Mouse (Mus musculus) heart, adult 2 months (tissue): ENCODE measurements around the gene Ttc28. TPM values are rescaled to one million over a fixed set of nuclear protein-coding genes. Genes with fewer than 3 reads are reported as not detected.
A peak's percentile ranks its signal among the peaks of the same experiment; 100 is the strongest.

ENCODE experiments used
- DNase-seq, 2 experiments: peaks; one replicate each; pipeline ENCODE4 v3.0.0; 2021
- H3K27ac ChIP-seq: fragments of 200-600 bp; 2 replicates; pipeline ENCODE4 v1.8.1; 2022
- H3K27me3 ChIP-seq: fragments of 200-500 bp; 2 replicates; pipeline ENCODE4 v1.6.1; 2012; ENCODE audit warnings: mild to moderate bottlenecking, low read length, inconsistent platforms, mixed read lengths; ENCODE audit not compliant: control insufficient read depth, insufficient read depth
- H3K36me3 ChIP-seq: fragments of 200-500 bp; 2 replicates; pipeline ENCODE4 v1.6.1; 2012; ENCODE audit warnings: low read length, inconsistent platforms; ENCODE audit not compliant: control insufficient read depth, insufficient read depth
- H3K4me1 ChIP-seq: fragments of 200-500 bp; 2 replicates; pipeline ENCODE4 v1.6.1; 2011; ENCODE audit warnings: low read length; ENCODE audit not compliant: control insufficient read depth, insufficient read depth
- H3K4me3 ChIP-seq: fragments of 200-600 bp; 2 replicates; pipeline ENCODE4 v1.8.1; 2022
- H3K79me2 ChIP-seq: fragments of 200-500 bp; replicated peaks from 2 replicates; pipeline ENCODE4 v1.6.1; 2012; ENCODE audit warnings: mild to moderate bottlenecking, inconsistent platforms, low read length, moderate library complexity, mixed read lengths; ENCODE audit not compliant: control insufficient read depth, insufficient read depth
- H3K9ac ChIP-seq: fragments of 200-500 bp; 2 replicates; pipeline ENCODE4 v1.6.1; 2012; ENCODE audit warnings: low read depth, mild to moderate bottlenecking, control low read depth, inconsistent platforms, low read length, mixed read lengths
- CTCF ChIP-seq: fragments of 200-600 bp; IDR thresholded peaks from 2 replicates; pipeline ENCODE4 v1.8.1; 2022; ENCODE audit warnings: antibody characterized with exemption, mild to moderate bottlenecking, moderate library complexity
- EP300 ChIP-seq: fragments of 200-500 bp; IDR thresholded peaks from 2 replicates; pipeline ENCODE4 v1.6.1; 2011; ENCODE audit warnings: low read depth, low read length, control low read depth; ENCODE audit not compliant: insufficient read depth
- POLR2A ChIP-seq: fragments of 200-500 bp; IDR thresholded peaks from 2 replicates; pipeline ENCODE4 v1.6.1; 2011; ENCODE audit warnings: mild to moderate bottlenecking, low read depth, low read length, control low read depth; ENCODE audit not compliant: insufficient read depth
- WGBS: fragments of 180-500 bp; shearing (Covaris S2); methylation state at CpG from one replicate; pipeline ENCODE4 v1.1.7; 2018; 5-methylcytosine and 5-hydroxymethylcytosine counted together
- intact Hi-C: fragments of 180-260 bp; cut with DNase I; formaldehyde crosslinking; loops from one replicate; pipeline ENCODE4 v1.15.1; 2025
- polyA plus RNA-seq: library from polyadenylated mRNA; depleted of rRNA; stranded (reverse); fragments of >200 nt; gene quantifications from 2 replicates; pipeline ENCODE4 v1.2.3, GENCODE M21; 2012
- total RNA-seq, 2 experiments: library from RNA; stranded (reverse); gene quantifications; 2 replicates each; pipeline ENCODE4 v1.2.3; 2021

Gene Ttc28
- total and polyA plus RNA-seq, 3 experiments = 7.2 to 15.0 (median 12.3) TPM

GRCm38 (mm10) chr5:111267100-111267499 lies 387.5 kb downstream of the Ttc28 start:
- no peaks in the 10 kb centered on the region for H3K79me2 ChIP-seq
- peak; percentile 36; the same call in 1 of the 2 replicates for TF ChIP-seq POLR2A
- no peak for TF ChIP-seq CTCF
- peak; percentile 96 for TF ChIP-seq EP300
- intact Hi-C loops = loop anchor here (5.0 kb wide), 2 partner anchors 155 to 480 kb away; no protein-coding TSS in a partner anchor
- 23% methylated on average over 3 of the region's 3 CpGs for WGBS
- H3K9ac ChIP-seq = no peak overlapping the region
- H3K4me3 ChIP-seq = no peak overlapping the region
- DNase-seq = peak; percentile 57 to 71
- H3K27ac ChIP-seq = peak overlapping the region; percentile 79
- H3K36me3 ChIP-seq = no peaks in the 10 kb centered on the region
- no peaks in the 10 kb centered on the region for H3K27me3 ChIP-seq
- H3K4me1 ChIP-seq = peaks cover 61% of the 10 kb centered on the region

- no peaks in the 10 kb centered on the region for H3K27me3 ChIP-seq
- peak overlapping the region; percentile 43 for H3K27ac ChIP-seq
- no peak overlapping the region for H3K4me3 ChIP-seq
- H3K79me2 ChIP-seq = no peaks in the 10 kb centered on the region
- intact Hi-C loops = loop anchor here (2.0 to 5.0 kb wide), 3 partner anchors 157 to 482 kb away; no protein-coding TSS in a partner anchor
- WGBS = 42% methylated on average over 2 of the region's 2 CpGs
- TF ChIP-seq CTCF (no peak), EP300 (no peak), POLR2A (no peak)
- DNase-seq = no peak
- H3K9ac ChIP-seq = no peak overlapping the region
- peaks cover 46% of the 10 kb centered on the region for H3K4me1 ChIP-seq
- H3K36me3 ChIP-seq = no peaks in the 10 kb centered on the region
These were observed 389.2 kb downstream of the Ttc28 start for GRCm38 (mm10) chr5:111268852-111269251.

DNA sequence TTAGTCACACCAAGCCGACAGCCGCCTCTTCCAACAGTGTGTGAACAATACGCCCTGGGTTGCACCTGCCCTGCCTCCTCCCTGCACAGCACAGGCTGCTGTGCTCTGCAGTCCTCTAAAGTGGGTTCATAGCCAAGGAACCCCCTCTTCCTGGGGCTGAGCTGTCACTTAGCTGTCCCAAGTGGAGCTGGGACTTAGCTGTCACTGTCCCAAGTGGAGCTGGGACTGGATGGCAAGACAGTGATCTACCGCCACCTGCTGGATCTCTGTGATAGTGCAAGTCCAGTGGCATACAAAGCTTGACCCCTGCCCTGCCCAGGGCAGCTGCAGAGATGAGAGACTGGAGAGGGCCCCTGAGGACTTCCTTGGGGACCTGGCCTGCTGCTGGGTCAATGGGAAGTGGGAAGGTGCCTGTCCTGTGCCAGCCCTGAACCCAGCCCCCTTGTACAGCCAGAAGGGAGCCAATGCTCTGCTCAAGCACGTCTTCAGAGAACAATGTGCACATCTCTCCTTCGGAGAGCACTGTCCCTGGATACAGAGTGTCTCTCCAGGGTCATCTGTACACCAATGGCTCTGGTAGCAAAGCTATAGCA lies 390.1 kb downstream of the Ttc28 start:
- H3K4me1 ChIP-seq = peaks cover 37% of the 10 kb centered on the region
- peak; percentile 78 to 88 for DNase-seq
- TF ChIP-seq CTCF = no peak; the same call in 1 of the 2 replicates
- TF ChIP-seq POLR2A = no peak
- TF ChIP-seq EP300 = peak; percentile 99
- intact Hi-C loops = loop anchor here (2.0 to 5.0 kb wide), 4 partner anchors 157 to 883 kb away; no protein-coding TSS in a partner anchor
- peak overlapping the region; percentile 28; the same call in 1 of the 2 replicates for H3K9ac ChIP-seq
- no peaks in the 10 kb centered on the region for H3K79me2 ChIP-seq
- H3K27ac ChIP-seq = no peak overlapping the region; the same call in 1 of the 2 replicates
- H3K36me3 ChIP-seq = no peaks in the 10 kb centered on the region
- H3K4me3 ChIP-seq = no peak overlapping the region
- no peaks in the 10 kb centered on the region for H3K27me3 ChIP-seq
- WGBS = 54% methylated on average over 6 of the region's 6 CpGs

- 84% methylated on average over 15 of the region's 15 CpGs for WGBS
- no peaks in the 10 kb centered on the region for H3K79me2 ChIP-seq
- DNase-seq = no peak
- no peaks in the 10 kb centered on the region for H3K27me3 ChIP-seq
- TF ChIP-seq POLR2A (no peak), CTCF (no peak), EP300 (no peak)
- no peak overlapping the region for H3K27ac ChIP-seq
- no peak overlapping the region for H3K4me3 ChIP-seq
- peaks cover 31% of the 10 kb centered on the region for H3K4me1 ChIP-seq
- no peaks in the 10 kb centered on the region for H3K36me3 ChIP-seq
- intact Hi-C loops = loop anchor here (5.0 kb wide), 1 partner anchor 882 kb away; no protein-coding TSS in a partner anchor
- H3K9ac ChIP-seq = no peak overlapping the region
These were observed 390.8 kb downstream of the Ttc28 start for GRCm38 (mm10) chr5:111270246-111271002.

DNA sequence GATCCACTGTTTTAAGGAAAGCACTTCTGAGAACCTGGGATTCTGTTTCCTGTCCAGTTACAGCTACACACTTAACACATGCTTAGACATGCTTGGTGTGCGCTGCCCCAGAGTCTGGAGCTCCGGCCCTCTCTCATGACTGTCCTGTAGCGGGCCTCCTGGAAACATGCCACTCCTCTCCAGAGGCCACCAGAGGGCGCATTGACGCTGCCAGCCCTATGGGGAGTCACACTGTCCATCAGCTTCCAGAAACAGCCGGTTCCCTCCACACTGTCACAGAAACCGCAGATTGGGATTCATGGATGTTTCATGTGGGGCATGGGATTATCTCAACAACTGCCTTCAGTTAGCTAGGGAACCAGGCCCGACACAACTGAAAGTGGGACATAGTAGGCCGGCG lies 394.0 kb downstream of the Ttc28 start:
- 28% methylated on average over 10 of the region's 10 CpGs for WGBS
- H3K27me3 ChIP-seq = no peaks in the 10 kb centered on the region
- H3K4me1 ChIP-seq = peaks cover 9% of the 10 kb centered on the region
- no peak overlapping the region for H3K4me3 ChIP-seq
- H3K79me2 ChIP-seq = no peaks in the 10 kb centered on the region
- intact Hi-C loops = loop anchor here (1.0 to 5.0 kb wide), 2 partner anchors 68 to 879 kb away; no protein-coding TSS in a partner anchor
- TF ChIP-seq POLR2A = no peak
- peak; percentile 92 for TF ChIP-seq CTCF
- no peak overlapping the region for H3K9ac ChIP-seq
- DNase-seq = peak; percentile 83 to 88
- no peak overlapping the region for H3K27ac ChIP-seq
- no peaks in the 10 kb centered on the region for H3K36me3 ChIP-seq

GRCm38 (mm10) chr5:111274948-111275347 lies 395.3 kb downstream of the Ttc28 start:
- DNase-seq = no peak
- H3K36me3 ChIP-seq = no peaks in the 10 kb centered on the region
- WGBS = 60% methylated on average over 5 of the region's 5 CpGs
- no peak overlapping the region for H3K27ac ChIP-seq
- no peak overlapping the region for H3K4me3 ChIP-seq
- intact Hi-C loops = loop anchor here (5.0 kb wide), 1 partner anchor 877 kb away; no protein-coding TSS in a partner anchor
- no peak overlapping the region for H3K9ac ChIP-seq
- no peaks in the 10 kb centered on the region for H3K4me1 ChIP-seq
- no peaks in the 10 kb centered on the region for H3K27me3 ChIP-seq
- H3K79me2 ChIP-seq = no peaks in the 10 kb centered on the region
- TF ChIP-seq CTCF (no peak), POLR2A (no peak), EP300 (no peak)
